Mouse (Mus musculus) cerebellum, adult 11 months (tissue): ENCODE measurements around the gene Zkscan5.
A peak's percentile ranks its signal among the peaks of the same experiment; 100 is the strongest.
"Not testable (repeated sequence)": the region's sequence is repeated elsewhere in the genome, so short reads cannot be mapped to it uniquely, and the experiment has no call there.

Experiments
- DNase-seq: peaks from one replicate; pipeline ENCODE4 v3.0.0; 2022

The Zkscan5 gene

DNA sequence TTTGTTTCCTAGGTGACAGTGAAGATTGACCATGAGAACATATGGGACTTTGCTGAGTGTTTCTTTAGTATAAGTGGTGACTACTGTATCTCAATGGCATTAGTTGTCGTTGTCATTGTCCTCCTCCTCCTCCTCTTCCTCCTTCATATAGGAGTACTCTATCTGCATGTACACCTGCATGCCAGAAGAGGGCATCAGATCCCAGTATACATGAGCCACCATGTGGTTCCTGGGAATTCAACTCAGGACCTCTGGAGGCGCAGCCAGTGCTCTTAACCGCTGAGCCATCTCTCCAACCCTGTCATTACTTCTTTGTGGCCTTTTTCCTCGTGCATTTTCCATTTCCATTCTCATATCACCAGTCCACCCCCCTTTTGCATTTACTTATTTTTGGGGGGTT lies 10.3 kb downstream of the Zkscan5 start:
- DNase-seq, result no peak

DNA sequence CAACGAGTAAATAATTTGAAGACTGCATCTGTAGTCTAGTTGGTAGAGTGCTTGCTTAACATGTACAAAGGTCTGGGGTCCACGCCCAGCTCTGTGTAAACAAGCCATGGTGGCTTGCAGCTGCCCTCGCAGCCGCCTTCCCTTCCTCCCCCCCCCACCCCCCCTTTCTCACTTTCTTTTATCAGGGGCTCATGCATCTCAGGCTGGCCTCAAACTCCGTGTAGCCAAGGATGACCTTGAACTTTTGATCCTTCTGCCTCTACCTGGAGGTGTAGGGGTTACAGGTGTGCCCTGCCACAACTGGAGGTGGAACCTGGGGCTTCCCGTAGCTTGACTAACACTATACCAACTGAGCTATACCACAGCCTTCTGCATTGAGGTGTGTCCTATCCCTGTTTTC lies 13.4 kb downstream of the Zkscan5 start:
- DNase-seq, result no peak

DNA sequence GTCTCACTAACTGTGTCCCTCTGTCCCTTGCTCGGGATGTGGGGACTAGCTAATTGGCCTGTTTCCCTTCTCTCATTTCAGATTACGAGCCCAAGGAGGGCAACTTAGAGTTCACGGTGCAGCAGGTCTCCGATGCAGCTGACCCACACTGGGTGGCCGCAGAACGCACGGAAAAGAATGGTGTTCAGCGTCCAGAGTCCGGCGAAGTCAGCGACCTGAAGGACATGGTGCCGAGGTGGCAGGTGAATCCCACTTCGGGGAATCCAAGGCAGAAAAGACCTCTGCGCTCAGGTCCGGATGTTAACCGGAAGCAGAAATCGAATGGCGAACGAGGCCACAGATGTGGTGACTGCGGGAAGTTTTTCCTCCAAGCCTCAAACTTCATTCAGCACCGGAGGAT lies 13.8 kb downstream of the Zkscan5 start:
- no peak for DNase-seq

DNA sequence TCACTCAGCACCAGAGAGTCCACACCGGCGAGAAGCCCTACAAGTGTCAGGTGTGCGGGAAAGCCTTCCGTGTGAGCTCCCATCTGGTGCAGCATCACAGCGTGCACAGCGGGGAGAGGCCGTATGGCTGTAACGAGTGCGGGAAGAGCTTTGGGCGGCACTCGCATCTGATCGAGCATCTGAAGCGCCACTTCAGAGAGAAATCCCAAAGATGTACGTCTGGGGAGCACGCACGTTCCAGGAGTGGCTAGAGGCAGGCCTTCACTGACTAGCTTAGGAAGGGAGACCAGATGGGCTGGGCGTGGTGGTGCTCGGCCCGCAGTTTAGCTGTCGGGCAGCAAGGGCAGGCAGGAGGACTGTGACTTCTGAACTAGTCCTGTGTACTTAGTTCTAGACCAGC lies 14.3 kb downstream of the Zkscan5 start:
- DNase-seq, result no peak

DNA sequence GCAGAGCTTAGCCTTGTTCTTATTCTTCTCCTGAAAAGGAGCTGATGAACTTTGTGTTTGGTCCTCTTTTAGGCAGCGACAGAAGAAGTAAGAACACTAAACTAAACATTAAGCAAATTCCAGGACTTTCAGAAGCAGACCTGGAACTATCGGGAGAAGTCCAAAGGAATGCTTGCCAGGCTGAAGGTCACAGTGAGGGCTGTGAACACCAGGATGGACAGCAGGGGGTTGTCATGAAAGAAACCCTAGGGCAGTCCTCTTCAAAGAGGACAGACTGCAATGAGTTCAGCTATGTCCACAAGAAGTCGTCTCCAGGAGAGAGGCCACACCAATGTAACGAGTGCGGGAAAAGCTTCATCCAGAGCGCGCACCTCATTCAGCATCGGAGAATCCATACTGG lies 15.6 kb downstream of the Zkscan5 start:
- DNase-seq, result no peak

DNA sequence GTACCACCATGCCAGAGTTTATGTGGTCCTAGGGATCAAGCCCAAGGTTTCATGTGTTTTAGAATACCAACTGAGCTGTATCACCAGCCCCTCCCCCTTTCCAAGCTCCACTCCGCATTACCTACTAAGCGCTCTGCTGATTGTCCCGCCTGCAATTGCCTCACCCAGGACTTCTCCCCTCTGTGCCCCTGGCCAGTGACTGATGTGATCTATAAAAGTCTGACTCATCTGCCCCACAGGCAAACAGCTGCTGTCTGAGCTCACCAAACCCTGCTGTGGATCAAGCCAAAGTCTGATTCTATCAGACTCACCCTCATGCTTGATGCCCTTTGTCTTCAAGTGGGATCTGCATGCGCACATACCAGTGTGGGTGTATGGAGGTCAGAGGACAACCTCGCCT lies 18.5 kb downstream of the Zkscan5 start:
- DNase-seq, result no peak

DNA sequence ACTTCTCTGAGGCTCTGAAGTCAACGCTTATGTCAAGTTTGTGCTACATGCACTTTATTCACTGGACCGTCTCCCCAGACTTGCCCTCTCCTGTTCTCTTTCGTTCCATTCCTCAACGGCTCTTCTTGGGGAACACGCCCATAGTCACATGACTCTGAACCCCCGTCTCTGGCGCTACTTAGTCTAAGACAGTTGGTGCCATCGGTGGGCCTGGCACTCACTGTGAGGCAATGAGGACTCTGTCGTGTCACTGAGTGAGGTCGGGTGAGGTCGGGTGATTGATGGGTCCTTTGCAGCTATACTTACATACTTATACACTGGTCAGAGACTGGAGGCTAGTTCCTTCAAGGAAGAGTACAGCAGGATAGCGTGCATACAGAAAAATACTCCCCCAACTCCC lies 19.0 kb downstream of the Zkscan5 start:
- no peak for DNase-seq

DNA sequence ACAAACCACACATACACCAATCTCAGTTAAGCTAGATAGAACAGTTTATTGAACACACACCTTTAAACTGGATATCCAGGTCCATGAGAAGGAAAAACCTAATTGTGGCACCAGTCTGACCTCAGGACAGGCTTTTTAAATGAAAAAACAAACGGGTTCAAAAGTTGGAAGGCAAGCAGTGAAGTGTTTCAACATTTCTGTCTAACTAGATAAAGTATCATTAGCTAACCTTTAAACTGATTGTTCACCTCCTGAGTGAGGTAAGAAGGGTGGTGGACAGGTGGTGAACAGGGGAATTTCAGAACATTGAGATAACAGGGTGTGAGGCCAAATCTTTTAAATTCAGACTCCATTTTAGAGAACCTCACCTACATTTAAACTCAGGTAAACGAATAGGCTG lies 22.1 kb downstream of the Zkscan5 start:
- DNase-seq, result no peak

DNA sequence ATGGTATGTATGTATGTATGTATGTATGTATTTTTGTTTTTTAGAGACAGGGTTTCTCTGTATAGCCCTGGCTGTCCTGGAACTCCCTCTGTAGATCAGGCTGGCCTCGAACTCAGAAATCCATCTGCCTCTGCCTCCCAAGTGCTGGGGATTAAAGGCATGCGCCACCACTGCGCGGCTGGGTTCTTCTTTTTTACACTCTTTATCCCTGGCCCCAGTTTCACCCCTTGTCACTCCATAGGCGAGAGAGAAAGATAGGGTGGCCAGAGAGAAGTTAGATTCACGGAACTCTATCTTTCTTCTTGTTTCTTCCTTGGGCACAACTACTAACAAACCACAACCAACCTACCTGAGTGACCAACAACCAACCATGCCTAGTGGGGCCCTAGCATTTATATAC lies 24.9 kb downstream of the Zkscan5 start:
- DNase-seq, result not testable (repeated sequence)

DNA sequence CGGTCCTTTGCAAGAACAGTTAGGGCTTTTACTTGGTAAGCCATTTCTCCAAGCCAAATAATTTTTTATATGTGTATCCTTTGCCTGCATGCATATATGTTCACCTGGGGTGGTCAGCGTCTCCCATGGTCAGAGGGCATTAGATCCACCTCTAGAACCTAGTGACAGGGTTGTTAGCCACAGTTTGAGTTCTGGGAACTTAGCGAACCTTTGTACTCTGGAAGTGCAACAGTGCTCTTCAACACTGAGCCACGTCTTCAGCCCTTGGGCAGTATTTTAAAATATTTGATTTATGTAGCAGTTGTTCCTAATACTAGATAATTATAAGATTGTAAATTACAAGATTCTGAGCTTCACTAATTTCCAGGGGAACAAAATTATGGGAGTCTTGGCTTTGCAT lies 26.3 kb downstream of the Zkscan5 start:
- DNase-seq, result no peak

DNA sequence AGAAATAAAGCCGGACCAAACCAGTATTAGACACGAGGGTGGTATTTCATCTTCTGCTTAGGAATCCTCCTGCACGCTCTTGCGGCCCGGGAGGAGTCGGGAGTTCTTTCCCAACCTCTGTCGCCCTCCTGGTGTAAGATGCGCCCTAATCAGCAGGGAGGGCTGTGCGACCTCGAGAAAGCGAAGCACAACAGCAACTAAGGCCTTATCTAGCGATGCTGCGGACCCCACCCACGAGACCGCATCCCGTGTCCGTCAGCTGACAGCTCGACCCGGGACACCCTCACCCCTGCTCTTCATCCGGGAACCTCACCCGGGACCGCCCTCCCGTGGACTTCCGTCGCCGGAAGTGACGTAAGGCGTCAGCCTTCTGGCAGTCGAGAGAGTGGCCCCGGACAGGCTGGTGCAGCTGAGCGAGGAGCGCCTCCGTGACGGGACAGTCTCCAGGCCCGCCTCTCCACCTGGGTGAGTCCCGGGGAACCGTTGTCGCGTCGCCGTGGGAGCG lies 27.1 kb downstream of the Zkscan5 start, which contains the start of gene Zfp655:
Zfp655 (plus strand) TSS at position 349 of the 505 bp plus-strand sequence.
- DNase-seq, result peak; percentile 96

DNA sequence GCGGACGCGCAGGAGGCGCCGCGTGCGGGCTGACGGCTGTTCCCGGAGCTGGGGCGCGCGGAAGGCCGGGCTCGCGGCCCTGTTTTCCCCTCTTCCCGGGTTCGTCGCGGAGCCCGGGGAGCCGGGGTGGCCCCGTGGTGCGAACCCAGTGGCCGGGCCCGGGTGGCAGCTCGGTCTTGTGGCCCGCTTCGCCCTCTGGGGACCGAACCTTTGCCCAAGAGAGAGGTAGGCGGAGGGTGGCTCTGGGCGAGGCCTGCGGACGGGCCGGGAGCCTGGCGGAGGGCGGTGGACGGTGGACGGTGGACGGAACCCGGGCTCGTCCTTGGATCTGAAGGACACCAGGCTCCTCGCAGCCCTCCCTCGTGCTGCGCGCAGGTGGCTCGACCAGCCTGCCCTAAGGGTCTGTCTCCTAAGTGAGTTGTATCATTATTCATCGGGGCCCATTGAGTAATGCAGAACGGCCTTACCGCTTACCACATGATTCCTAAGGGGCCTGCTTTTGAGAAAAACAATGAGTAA lies 27.6 kb downstream of the Zkscan5 start:
- DNase-seq, result no peak

DNA sequence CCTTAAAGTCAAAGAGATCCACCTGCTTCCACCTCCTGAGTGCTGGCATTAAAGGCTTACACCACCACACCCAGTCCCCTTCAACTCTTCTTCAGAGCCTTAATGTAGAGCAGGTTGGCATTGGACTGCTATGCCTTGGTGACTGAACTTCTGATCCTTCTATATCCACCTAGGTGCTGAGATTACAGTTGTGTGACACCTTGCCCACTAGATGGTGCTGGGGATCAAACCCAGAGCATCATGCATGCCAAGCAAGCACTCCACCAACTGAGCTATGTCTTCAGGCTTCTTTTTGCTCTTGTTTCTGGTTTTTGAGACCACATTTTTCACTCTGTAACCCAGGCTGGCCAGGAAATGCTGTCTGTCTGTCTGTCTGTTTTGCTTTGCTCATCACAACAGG lies 30.3 kb downstream of the Zkscan5 start:
- DNase-seq, result no peak

DNA sequence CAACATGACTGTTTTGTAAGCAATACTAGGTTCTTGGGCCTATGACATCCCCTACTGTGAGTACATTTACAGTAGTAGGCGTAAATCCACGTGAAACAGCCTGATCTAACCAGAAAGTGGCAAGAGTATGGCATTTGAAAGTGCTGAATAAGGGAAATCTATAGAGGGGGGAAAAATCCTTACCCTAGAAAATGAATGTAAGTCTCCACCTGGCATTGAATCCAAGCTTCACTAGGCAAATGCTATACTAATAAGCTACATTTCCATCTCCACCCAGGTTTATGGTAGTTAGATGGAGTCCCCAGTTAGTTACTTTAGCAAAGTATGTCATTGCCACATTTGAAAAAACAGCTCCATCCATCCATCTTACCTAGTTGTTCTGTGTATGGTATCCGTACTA lies 45.2 kb downstream of the Zkscan5 start:
- no peak for DNase-seq
